Mouse (Mus musculus) intestine, embryonic 14.5 days (tissue): ENCODE data around the gene Acacb. TPM values are rescaled to one million over a fixed set of nuclear protein-coding genes. Genes with fewer than 3 reads are reported as not detected.

Experiments
- ATAC-seq: fragments of 200-750 bp; cut with Nextera tagmentation; replicated peaks from 2 replicates; pipeline ENCODE4 v1.8.0; 2017; ENCODE audit warnings: low read depth, moderate number of reproducible peaks, moderate TSS enrichment, moderate library complexity; ENCODE audit not compliant: low FRiP score, low TSS enrichment
- DNase-seq: peaks from one replicate; pipeline ENCODE4 v3.0.0-alpha.2; 2018; ENCODE audit warnings: low spot score
- H3K27ac ChIP-seq: fragments of 300-500 bp; sonication (generic); 2 replicates; pipeline ENCODE4 v1.5.1; 2014; ENCODE audit warnings: low read depth, mild to moderate bottlenecking, control low read depth
- H3K27me3 ChIP-seq: fragments of 300-500 bp; sonication (generic); replicated peaks from 2 replicates; pipeline ENCODE4 v1.6.1; 2014; ENCODE audit warnings: low read length, control low read depth; ENCODE audit not compliant: control insufficient read depth, insufficient read depth
- H3K36me3 ChIP-seq: fragments of 300-500 bp; sonication (generic); 2 replicates; pipeline ENCODE4 v1.6.1; 2014; ENCODE audit warnings: low read length, control low read depth; ENCODE audit not compliant: control insufficient read depth, insufficient read depth
- H3K4me1 ChIP-seq: fragments of 300-500 bp; sonication (generic); replicated peaks from 2 replicates; pipeline ENCODE4 v1.6.1; 2014; ENCODE audit warnings: low read length, control low read depth, mixed read lengths; ENCODE audit not compliant: control insufficient read depth, insufficient read depth
- H3K4me2 ChIP-seq: fragments of 300-500 bp; sonication (generic); 2 replicates; pipeline ENCODE4 v1.6.1; 2014; ENCODE audit warnings: low read length
- H3K4me3 ChIP-seq: fragments of 300-500 bp; sonication (generic); 2 replicates; pipeline ENCODE4 v1.5.1; 2014; ENCODE audit warnings: low read depth, low read length, control low read depth, mixed read lengths
- H3K9ac ChIP-seq: fragments of 300-500 bp; sonication (generic); 2 replicates; pipeline ENCODE4 v1.6.1; 2014; ENCODE audit warnings: mild to moderate bottlenecking, low read length
- H3K9me3 ChIP-seq: fragments of 300-500 bp; sonication (generic); 2 replicates; pipeline ENCODE4 v1.6.1; 2016; ENCODE audit warnings: low read length, control low read depth; ENCODE audit not compliant: control insufficient read depth
- WGBS: fragments of 180-500 bp; shearing (Covaris S2); extraction: QIAGEN DNeasy Blood & Tissue Kit; methylation state at CpG from one replicate; pipeline ENCODE4 v1.1.7; 2014; 5-methylcytosine and 5-hydroxymethylcytosine counted together
- polyA plus RNA-seq: library from polyadenylated mRNA; unstranded; fragments of >200 nt; fragmentation: Nextera tagmentation; extraction: Ambion mirVana; gene quantifications from 2 replicates; pipeline ENCODE4 v1.2.1, GENCODE M21; 2014

Acacb gene
- polyA plus RNA-seq, 1 experiment from 2014 or later, result 2.4 TPM

DNA sequence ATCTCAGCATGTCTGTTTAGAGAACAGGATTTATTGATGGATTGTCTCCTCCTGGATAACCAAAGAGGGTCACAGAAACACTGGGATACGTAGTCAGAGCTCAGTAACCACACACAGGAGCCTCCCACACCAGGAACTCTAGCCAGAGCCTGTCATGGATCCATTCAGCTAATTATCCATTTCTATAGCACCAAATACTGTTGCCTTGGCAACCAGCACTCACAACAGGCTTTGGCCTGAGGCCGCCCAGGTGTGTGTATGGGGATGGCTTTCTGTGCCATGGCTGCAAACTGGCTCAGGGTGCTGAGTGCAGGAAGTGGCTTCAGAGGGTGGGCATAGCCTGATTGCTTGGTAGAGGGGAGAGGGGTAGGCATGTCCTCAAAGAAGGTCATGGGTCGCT is 143.7 kb downstream of the Acacb start:
- Histone ChIP-seq H3K36me3 (no peaks in the 10 kb centered on the region), H3K4me3 (no peak overlapping the region), H3K9ac (no peak overlapping the region), H3K27ac (no peak overlapping the region), H3K4me2 (no peak overlapping the region), H3K4me1 (no peaks in the 10 kb centered on the region), H3K27me3 (peaks cover 10% of the 10 kb centered on the region; the same call in 1 of the 2 replicates), H3K9me3 (no peaks in the 10 kb centered on the region)
- WGBS, result 68% methylated on average over 3 of the region's 3 CpGs
- ATAC-seq (no peak), DNase-seq (no peak)

DNA sequence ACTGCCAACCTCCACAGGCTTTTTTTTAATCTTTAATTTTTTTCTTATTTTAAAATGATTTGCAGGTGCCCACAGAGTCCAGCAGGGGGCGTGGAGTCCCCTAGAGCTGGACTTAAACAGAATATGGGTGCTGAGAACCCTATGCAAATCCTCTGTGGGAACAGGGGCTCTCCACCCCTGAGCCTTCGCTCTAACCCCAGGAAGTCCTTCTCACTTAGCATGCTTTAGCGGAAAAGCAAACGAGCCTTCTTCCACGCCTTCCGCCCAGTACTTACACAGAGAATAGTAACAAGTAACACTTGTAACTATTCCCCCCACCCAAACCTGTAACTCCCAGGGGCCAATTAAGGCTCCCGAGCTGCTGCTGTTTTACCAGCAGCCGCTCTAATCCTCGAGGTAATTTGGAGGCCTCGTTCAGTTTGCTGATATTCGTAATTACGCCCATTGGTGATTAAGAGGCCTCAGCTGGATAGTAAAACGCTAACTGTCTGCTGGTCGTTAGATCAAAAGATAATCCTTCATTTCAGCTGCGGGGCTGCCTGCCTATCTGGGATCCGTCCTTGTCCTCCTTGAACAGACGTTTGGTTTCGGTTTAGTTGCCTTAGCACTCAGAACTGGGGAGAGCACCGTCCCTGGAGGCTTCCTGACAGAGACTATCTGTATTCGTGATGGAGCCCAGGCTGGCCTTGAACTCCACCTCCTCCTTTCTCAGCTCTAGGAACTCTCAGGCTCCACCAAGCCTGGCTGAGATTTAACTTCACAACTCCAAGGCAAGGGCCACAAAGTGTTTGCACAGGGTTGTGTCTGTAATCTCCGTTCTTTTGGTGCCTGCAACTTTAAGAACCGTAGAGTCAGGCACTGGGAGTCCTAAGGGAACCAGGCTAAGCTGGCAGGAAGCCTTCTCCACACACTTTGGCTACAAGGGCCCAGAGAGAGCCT is 150.6 kb downstream of the Acacb start:
- no peak overlapping the region for H3K9ac ChIP-seq
- peaks cover 5% of the 10 kb centered on the region; the same call in 1 of the 2 replicates for H3K4me1 ChIP-seq
- WGBS, result 21% methylated on average over 22 of the region's 22 CpGs
- no peak overlapping the region for H3K27ac ChIP-seq
- DNase-seq (no peak), ATAC-seq (no peak)
- H3K4me3 ChIP-seq, result no peak overlapping the region
- H3K9me3 ChIP-seq, result no peaks in the 10 kb centered on the region
- H3K4me2 ChIP-seq, result peak overlapping the region; percentile 18
- H3K36me3 ChIP-seq, result no peaks in the 10 kb centered on the region
- H3K27me3 ChIP-seq, result no peaks in the 10 kb centered on the region

GRCm38 (mm10) chr5:114298212-114298894 is 152.0 kb downstream of the Acacb start:
- peak; percentile 68 for DNase-seq
- Histone ChIP-seq H3K27me3 (no peaks in the 10 kb centered on the region), H3K9me3 (no peaks in the 10 kb centered on the region), H3K4me1 (peaks cover 5% of the 10 kb centered on the region; the same call in 1 of the 2 replicates), H3K4me3 (no peak overlapping the region), H3K27ac (no peak overlapping the region), H3K9ac (no peak overlapping the region), H3K36me3 (no peaks in the 10 kb centered on the region), H3K4me2 (no peak overlapping the region)
- no peak for ATAC-seq
- WGBS, result 54% methylated on average over 18 of the region's 18 CpGs

DNA sequence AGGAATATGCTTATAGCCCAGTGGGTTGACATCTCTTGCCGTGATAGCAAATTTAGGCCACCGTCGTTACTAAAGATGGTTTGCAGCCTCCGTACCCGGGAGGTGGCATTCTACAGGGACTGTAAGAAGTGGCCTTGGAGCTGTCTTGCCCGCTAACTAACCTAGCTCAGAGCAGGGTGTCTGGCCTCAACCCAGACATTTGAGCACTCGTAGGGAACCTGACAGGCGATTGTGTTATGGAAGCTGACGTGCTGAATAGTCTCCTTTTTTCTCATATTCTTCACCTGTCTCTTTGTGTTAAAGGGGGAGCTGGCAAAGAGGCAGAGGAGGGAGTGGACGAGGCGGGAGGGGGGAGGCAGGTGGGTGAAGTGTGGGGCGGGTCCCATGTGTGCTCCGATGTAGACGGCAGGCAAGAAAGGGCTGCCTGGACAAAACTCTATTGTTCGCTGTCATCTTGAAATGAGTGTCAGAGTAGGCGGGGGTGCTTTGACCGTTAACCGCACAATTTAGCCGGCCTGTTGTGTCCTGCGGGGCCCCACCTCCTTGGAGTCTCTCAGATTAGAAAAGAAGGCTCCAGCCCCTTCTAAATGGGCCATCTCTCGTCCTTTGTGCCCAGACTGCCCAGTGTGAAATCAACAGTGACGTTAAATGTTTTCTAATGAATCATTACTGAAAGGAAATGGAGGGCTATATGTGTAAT is 153.0 kb downstream of the Acacb start:
- no peak overlapping the region for H3K27ac ChIP-seq
- no peaks in the 10 kb centered on the region for H3K36me3 ChIP-seq
- H3K4me2 ChIP-seq, result no peak overlapping the region
- DNase-seq, result no peak
- WGBS, result 72% methylated on average over 22 of the region's 22 CpGs
- no peaks in the 10 kb centered on the region for H3K9me3 ChIP-seq
- H3K9ac ChIP-seq, result no peak overlapping the region
- H3K4me3 ChIP-seq, result no peak overlapping the region
- no peak for ATAC-seq
- peaks cover 5% of the 10 kb centered on the region; the same call in 1 of the 2 replicates for H3K4me1 ChIP-seq
- no peaks in the 10 kb centered on the region for H3K27me3 ChIP-seq

DNA sequence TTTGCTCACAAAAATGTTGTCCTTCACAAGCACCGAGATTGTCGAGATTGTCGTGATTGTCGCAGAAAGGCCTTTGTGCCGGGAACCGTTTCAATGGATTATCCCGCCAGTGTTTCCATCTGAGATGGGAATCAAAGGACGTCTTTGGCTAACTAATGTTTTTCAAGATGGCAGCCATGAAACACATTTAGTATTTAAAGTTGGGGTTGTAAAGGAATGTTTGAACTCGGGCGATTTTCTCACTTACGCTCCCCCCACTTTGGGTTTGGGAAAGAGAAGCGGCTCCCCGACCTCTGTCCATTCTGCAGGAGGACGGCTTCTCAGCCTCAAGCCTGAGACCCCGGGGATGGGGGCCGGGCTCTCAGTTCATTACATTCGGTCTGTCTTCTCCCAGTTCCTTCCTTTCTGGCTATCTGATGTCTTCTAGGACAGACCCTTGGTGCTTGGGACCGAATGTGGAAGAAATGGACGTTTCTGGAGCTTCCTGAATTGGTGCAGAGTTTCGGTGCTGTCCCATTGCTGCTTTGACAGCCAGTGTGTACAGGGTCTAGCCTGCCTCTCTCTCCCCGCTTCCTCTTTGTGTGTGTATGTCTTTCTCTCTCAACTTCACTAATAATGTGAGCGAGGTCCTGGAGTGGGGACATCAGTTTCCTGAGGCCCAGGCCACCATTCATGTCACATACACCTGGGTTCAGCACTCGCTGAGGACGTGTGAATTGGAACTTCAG is 153.7 kb downstream of the Acacb start:
- H3K9me3 ChIP-seq, result no peaks in the 10 kb centered on the region
- no peaks in the 10 kb centered on the region for H3K27me3 ChIP-seq
- H3K4me3 ChIP-seq, result no peak overlapping the region
- no peak overlapping the region for H3K4me2 ChIP-seq
- peaks cover 5% of the 10 kb centered on the region; the same call in 1 of the 2 replicates for H3K4me1 ChIP-seq
- DNase-seq (no peak), ATAC-seq (no peak)
- no peak overlapping the region for H3K9ac ChIP-seq
- no peak overlapping the region for H3K27ac ChIP-seq
- WGBS, result 88% methylated on average over 24 of the region's 24 CpGs
- H3K36me3 ChIP-seq, result no peaks in the 10 kb centered on the region

Other genes starting within 250 kb of the Acacb start
- 185 and 200 TPM in 2 replicates for gene Coro1c, start 237.8 kb upstream of the Acacb start, polyA plus RNA-seq
- 19.4 and 19.6 TPM in 2 replicates for gene Ssh1, start 152.6 kb upstream of the Acacb start, polyA plus RNA-seq
- 5.1 and 5.7 TPM in 2 replicates for gene Dao, start 142.8 kb upstream of the Acacb start, polyA plus RNA-seq
- gene Usp30, start 81.1 kb upstream of the Acacb start, polyA plus RNA-seq, result 10.1 and 11.4 TPM in 2 replicates
- gene Svop, start 55.0 kb upstream of the Acacb start, polyA plus RNA-seq, result 3.1 and 3.7 TPM in 2 replicates
- 9.4 and 12.6 TPM in 2 replicates for gene Alkbh2, start 18.3 kb upstream of the Acacb start, polyA plus RNA-seq
- 38.2 and 41.6 TPM in 2 replicates for gene Ung, start 16.1 kb upstream of the Acacb start, polyA plus RNA-seq
- gene Foxn4, start 127.3 kb downstream of the Acacb start, polyA plus RNA-seq, result not detected in 2 replicates
- gene Myo1h, start 142.6 kb downstream of the Acacb start, polyA plus RNA-seq, result 4.4 and 4.6 TPM in 2 replicates
- gene Kctd10, start 234.0 kb downstream of the Acacb start, polyA plus RNA-seq, result 116 and 131 TPM in 2 replicates
- 49.0 and 51.8 TPM in 2 replicates for gene Ube3b, start 234.1 kb downstream of the Acacb start, polyA plus RNA-seq